Mouse (Mus musculus) heart, embryonic 15.5 days (tissue): ENCODE data around the gene Jchain. TPM values are rescaled to one million over a fixed set of nuclear protein-coding genes. Genes with fewer than 3 reads are reported as not detected.

Experiments used
- ATAC-seq: fragments of 200-750 bp; cut with Nextera tagmentation; replicated peaks from 2 replicates; pipeline ENCODE4 v1.8.0; 2017; ENCODE audit warnings: low read depth, moderate TSS enrichment; ENCODE audit not compliant: insufficient number of reproducible peaks, insufficient read depth, low FRiP score
- H3K27ac ChIP-seq: fragments of 300-500 bp; sonication (generic); 2 replicates; pipeline ENCODE4 v1.5.1; 2015; ENCODE audit warnings: mild to moderate bottlenecking, inconsistent platforms
- H3K27me3 ChIP-seq: fragments of 300-500 bp; sonication (generic); 2 replicates; pipeline ENCODE4 v1.6.1; 2015; ENCODE audit warnings: inconsistent platforms
- H3K36me3 ChIP-seq: fragments of 300-500 bp; sonication (generic); 2 replicates; pipeline ENCODE4 v1.6.1; 2015; ENCODE audit warnings: mild to moderate bottlenecking, inconsistent platforms
- H3K4me1 ChIP-seq: fragments of 300-500 bp; sonication (generic); replicated peaks from 2 replicates; pipeline ENCODE4 v1.6.1; 2015; ENCODE audit warnings: inconsistent platforms
- H3K4me2 ChIP-seq: fragments of 300-500 bp; sonication (generic); 2 replicates; pipeline ENCODE4 v1.6.1; 2015; ENCODE audit warnings: inconsistent platforms, mild to moderate bottlenecking, moderate library complexity
- H3K4me3 ChIP-seq: fragments of 300-500 bp; sonication (generic); 2 replicates; pipeline ENCODE4 v1.5.1; 2015; ENCODE audit warnings: mild to moderate bottlenecking, inconsistent platforms
- H3K9ac ChIP-seq: fragments of 300-500 bp; sonication (generic); 2 replicates; pipeline ENCODE4 v1.6.1; 2015; ENCODE audit warnings: mild to moderate bottlenecking, inconsistent platforms
- H3K9me3 ChIP-seq: fragments of 300-500 bp; sonication (generic); replicated peaks from 2 replicates; pipeline ENCODE4 v1.6.1; 2016; ENCODE audit warnings: inconsistent platforms
- WGBS: fragments of 180-500 bp; shearing (Covaris S2); methylation state at CpG from one replicate; pipeline ENCODE4 v1.1.7; 2015; ENCODE audit warnings: mixed read lengths; 5-methylcytosine and 5-hydroxymethylcytosine counted together
- polyA plus RNA-seq: library from polyadenylated mRNA; unstranded; fragments of >200 nt; fragmentation: Nextera tagmentation; extraction: Ambion mirVana; gene quantifications from 2 replicates; pipeline ENCODE4 v1.2.1, GENCODE M21; 2015

Jchain gene
- 0.09 and 0.13 TPM in 2 replicates for polyA plus RNA-seq

DNA sequence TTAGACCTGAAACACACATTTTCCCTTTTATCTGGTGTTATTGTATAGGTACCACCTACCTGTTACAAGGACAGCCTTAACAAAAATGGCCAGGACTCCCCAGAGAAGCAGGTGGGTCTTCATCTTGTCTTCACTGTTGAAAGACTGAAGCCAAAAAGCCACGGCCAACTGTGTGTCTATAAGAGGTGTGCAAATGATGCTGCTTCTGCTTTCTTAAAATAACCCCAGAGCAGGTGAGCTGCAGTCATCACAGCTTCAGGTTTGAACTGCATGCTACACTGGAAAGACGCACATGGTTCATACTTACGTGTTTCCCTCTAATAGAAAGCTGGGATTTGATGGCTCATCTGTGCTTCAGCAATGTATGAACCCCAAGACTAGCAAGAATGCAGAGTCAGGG is at the start of gene Jchain:
Gene Jchain, minus strand, starts transcription at position 235 of the 400 bp plus-strand sequence.
- peaks cover 2% of the 10 kb centered on the region; the same call in 1 of the 2 replicates for H3K4me1 ChIP-seq
- no peak within 1 kb of the TSS for H3K9ac ChIP-seq
- H3K27ac ChIP-seq = no peak within 1 kb of the TSS
- no peaks in the 10 kb centered on the region for H3K36me3 ChIP-seq
- H3K9me3 ChIP-seq = no peaks in the 10 kb centered on the region
- no peak within 1 kb of the TSS for H3K4me2 ChIP-seq
- 86% methylated on average over 3 of the region's 3 CpGs for WGBS
- no peaks in the 10 kb centered on the region for H3K27me3 ChIP-seq
- ATAC-seq = no peak
- H3K4me3 ChIP-seq = no peak within 1 kb of the TSS

DNA sequence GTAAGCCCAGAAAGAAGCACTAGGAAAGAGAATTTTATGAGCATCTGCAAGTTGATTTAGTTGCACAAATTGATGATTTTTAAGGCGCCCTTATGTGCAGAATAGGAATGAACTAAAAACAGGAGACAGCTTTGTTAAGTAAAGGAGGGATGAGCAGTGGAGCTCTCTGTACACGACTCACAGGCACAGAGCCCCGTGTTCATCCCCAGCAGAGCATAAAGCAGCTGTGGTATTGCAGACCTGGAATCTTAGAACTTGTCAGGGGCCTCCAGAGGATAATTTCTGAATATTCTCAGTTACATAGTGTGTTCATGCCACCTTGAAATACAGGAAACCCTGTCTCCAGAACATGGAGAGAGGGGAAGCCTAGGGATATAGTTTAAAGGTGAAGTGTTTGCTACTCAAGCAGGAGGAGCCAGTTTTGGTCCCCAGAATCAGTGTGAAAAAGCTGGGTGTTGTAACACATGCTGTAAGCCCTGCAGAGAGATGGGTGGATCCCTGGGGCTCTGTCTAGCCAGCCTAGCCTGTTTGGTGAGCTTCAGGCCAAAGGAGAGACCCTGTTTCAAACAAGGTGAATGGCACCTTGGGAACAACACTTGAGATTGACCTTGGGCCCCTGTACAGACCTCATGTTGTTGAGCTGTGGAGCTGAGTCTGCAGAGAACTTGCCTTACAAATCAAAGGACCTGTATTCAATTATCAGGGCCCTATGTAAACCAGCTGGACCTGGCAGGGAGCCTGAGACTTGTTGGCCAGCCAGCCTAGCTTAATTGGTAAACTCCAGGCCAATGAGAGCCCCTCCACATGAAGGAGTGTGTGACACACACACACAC is 48.0 kb upstream of the Jchain start:
- Histone ChIP-seq H3K9me3 (no peaks in the 10 kb centered on the region), H3K36me3 (peaks cover 2% of the 10 kb centered on the region; the same call in 1 of the 2 replicates), H3K4me3 (no peak overlapping the region), H3K4me1 (peaks cover 6% of the 10 kb centered on the region), H3K4me2 (no peak overlapping the region), H3K27me3 (no peaks in the 10 kb centered on the region), H3K9ac (no peak overlapping the region), H3K27ac (0 out of 2 replicates have a peak overlapping the region, but pooled peaks have one; percentile 3)
- ATAC-seq = no peak
- WGBS = 53% methylated on average over 3 of the region's 3 CpGs

DNA sequence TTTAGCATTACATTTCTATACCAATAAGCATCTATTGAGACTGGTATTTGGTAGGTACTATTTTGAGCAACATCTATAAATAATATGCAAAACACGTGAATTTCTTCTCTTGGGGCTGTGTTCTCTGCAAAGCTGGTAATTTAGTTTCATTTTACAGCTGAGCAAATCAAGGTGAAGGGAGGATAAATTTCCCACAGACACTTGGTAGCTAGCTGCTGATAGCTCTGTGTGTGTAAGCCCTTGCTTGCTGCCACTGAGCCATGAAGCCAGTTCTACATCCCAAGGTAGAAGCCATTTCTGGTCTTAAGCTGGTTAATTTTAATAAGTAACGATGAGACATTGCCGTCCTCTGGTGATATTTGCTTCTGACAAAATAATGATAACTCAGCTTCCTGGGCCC is 47.1 kb upstream of the Jchain start:
- 83% methylated on average over 3 of the region's 3 CpGs for WGBS
- ATAC-seq = no peak
- H3K4me2 ChIP-seq = no peak overlapping the region

DNA sequence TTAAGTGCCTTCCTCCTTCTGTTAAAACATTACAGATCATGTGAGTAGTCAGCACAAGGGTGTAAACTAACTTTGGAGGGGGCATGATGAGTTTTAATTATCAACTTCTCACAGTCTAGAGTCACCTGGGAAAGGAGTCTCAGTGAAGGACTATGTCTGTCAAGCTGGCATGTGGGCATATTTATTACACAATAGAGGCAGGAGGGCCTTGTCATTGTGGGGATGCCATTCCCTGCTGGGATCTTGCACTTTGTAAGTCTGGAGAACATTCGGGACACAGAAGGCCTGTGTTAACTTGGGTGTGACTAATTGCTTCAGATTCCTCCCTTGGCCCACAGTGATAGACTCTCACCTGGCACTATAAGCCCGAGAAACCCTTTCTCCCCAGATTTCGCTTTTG is 41.9 kb upstream of the Jchain start:
- no peak overlapping the region for H3K9ac ChIP-seq
- H3K36me3 ChIP-seq = peaks cover 4% of the 10 kb centered on the region; the same call in 1 of the 2 replicates
- H3K27ac ChIP-seq = no peak overlapping the region
- no peak overlapping the region for H3K4me2 ChIP-seq
- ATAC-seq = no peak
- peaks cover 12% of the 10 kb centered on the region for H3K4me1 ChIP-seq
- 79% methylated on average over 3 of the region's 3 CpGs for WGBS
- no peaks in the 10 kb centered on the region for H3K27me3 ChIP-seq
- no peaks in the 10 kb centered on the region for H3K9me3 ChIP-seq
- H3K4me3 ChIP-seq = no peak overlapping the region

More for the DNA sequence above, 47.1 kb upstream of the Jchain start:
- H3K4me1 ChIP-seq = peaks cover 6% of the 10 kb centered on the region
- H3K27me3 ChIP-seq = no peaks in the 10 kb centered on the region
- no peak overlapping the region for H3K27ac ChIP-seq
- H3K9ac ChIP-seq = no peak overlapping the region
- H3K4me3 ChIP-seq = no peak overlapping the region
- no peaks in the 10 kb centered on the region for H3K9me3 ChIP-seq
- peaks cover 4% of the 10 kb centered on the region; the same call in 1 of the 2 replicates for H3K36me3 ChIP-seq

DNA sequence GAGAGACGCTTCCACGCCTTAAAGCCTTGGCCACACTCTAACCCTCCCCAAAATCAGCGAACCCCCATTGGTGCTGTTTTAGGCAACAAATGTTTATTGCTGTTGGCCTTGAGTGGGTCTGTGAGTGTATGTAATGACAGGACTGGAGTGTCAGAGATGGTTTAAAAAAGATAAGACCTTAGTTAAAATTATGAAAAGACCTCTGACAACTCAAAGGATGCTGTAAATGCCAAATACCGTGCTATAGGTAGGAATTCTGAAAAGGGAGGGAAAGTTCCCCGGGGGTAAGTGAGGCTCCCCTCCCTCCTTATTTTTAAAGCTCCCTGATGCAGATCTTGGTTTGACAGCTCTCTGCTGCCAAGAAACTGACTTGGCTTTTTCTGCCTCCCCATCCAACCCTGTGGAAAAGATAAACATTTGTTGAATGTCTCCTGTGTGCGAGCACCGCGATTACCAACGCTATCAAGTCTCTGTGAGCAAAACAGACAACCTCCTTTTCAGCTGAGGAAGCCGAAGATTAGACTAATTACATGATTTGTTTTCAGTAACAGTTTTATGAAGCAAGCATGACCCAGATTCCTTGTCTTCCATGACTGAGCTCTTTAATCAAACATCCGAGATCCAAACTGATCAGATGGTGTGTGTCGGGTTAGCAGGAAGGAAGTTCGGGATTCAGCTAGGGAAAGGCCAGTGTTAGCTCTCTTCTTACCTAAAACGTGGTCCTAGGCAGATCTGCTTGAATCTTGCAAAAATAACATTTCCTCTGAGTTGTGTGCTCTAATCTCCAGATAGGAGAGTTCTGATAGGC is 38.5 kb upstream of the Jchain start:
- ATAC-seq = 0 out of 2 replicates have a peak, but pooled peaks have one; percentile 1
- 4% methylated on average over 14 of the region's 14 CpGs for WGBS
- peak overlapping the region; percentile 97 for H3K27ac ChIP-seq

DNA sequence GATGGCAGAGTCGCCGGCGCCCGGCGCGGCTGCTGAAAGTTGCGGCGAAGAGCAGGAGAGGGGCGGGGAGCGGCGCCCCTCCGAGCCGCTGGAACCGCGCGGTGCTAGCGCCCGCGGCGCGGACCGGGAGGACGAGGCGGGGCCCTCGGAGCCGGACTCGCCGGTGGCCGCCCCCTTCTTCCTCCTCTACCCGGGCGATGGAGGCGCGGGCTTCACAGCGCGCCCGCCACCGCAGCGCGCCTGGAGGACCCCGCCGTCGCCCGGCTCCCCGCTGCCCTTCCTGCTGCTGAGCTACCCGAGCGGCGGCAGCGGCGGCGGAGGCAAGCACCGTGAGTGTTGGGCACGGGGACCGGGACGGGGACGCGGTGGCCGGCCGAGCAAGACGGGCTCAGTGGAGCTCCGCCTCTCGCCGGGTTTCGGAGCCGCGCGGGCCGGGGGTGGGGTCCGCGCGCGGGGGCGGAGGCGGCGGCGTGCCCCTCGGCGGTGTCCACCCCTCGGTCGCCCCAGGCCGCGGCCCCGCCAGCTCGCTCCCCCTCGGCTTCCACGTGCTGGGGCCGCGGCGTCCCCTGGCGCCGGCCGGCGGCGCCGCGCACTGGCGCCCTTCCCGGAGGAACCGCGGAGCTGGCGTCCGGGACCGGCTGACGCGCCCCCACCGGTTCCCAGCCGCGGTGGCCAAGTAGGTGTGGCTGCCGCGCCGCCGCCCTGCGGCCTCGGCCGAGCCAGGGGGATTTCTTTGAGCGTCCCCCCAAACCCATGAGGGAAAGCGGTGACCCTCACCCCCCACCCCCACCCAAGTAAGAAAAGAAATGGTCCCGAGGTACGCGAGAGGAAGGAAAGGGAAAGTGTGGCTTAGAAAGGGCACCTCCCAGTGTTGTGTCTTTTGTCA is 37.7 kb upstream of the Jchain start:
- no peaks in the 10 kb centered on the region for H3K36me3 ChIP-seq
- H3K4me1 ChIP-seq = peaks cover 16% of the 10 kb centered on the region
- H3K9ac ChIP-seq = peak overlapping the region; percentile 89
- H3K4me2 ChIP-seq = peak overlapping the region; percentile 75
- H3K4me3 ChIP-seq = peak overlapping the region; percentile 94
- WGBS = under 1% methylated on average over 117 of the region's 119 CpGs
- no peaks in the 10 kb centered on the region for H3K27me3 ChIP-seq
- ATAC-seq = peak; percentile 73
- peak overlapping the region; percentile 97 for H3K27ac ChIP-seq
- H3K9me3 ChIP-seq = no peaks in the 10 kb centered on the region

More for the DNA sequence above, 38.5 kb upstream of the Jchain start:
- Histone ChIP-seq H3K4me1 (peaks cover 16% of the 10 kb centered on the region), H3K36me3 (peaks cover 4% of the 10 kb centered on the region; the same call in 1 of the 2 replicates), H3K9ac (peak overlapping the region; percentile 89), H3K9me3 (no peaks in the 10 kb centered on the region), H3K27me3 (no peaks in the 10 kb centered on the region), H3K4me2 (peak overlapping the region; percentile 75), H3K4me3 (peak overlapping the region; percentile 94)

DNA sequence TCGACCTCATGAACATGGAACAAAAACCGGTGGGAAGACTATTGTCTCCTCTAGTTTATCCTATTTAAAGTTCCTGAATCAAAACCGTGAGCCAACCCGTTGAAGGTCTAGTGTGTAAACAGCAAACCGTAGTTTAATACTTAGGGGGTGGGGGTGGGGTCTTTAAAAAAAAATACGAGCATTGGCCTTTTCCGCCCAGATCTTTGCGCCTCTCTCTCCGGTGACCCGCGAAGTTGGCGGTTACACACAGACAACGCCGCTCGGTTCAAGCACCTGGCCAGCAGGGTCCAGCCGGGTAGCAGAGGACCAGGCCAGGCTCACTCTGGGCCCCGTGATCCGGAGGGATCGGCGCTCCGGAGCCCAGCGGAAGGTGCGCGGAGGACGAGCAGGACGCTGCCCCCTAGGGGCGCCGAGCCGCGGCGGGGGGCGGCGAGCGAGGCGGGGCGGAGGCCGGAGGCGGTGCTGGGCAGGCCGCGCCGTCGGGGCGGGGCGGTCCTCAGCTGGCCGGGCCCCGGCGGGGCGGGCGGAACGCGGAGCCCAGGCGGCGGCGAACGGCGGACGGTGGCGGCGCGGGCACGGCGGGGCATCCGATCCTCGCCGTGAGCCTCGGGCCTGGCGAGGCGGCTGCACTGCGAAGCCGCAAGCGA is 36.9 kb upstream of the Jchain start, which contains the start of gene Rufy3:
Gene Rufy3, plus strand, starts transcription at position 540 of the 647 bp plus-strand sequence.
- ATAC-seq = peak; percentile 91
- no peaks in the 10 kb centered on the region for H3K9me3 ChIP-seq
- no peaks in the 10 kb centered on the region for H3K36me3 ChIP-seq
- peak within 1 kb of the TSS; percentile 97 for H3K27ac ChIP-seq
- H3K4me3 ChIP-seq = peak within 1 kb of the TSS; percentile 94
- peak within 1 kb of the TSS; percentile 89 for H3K9ac ChIP-seq
- H3K27me3 ChIP-seq = no peaks in the 10 kb centered on the region
- peak within 1 kb of the TSS; percentile 75 for H3K4me2 ChIP-seq
- under 1% methylated on average over 60 of the region's 71 CpGs for WGBS
- peaks cover 16% of the 10 kb centered on the region for H3K4me1 ChIP-seq

DNA sequence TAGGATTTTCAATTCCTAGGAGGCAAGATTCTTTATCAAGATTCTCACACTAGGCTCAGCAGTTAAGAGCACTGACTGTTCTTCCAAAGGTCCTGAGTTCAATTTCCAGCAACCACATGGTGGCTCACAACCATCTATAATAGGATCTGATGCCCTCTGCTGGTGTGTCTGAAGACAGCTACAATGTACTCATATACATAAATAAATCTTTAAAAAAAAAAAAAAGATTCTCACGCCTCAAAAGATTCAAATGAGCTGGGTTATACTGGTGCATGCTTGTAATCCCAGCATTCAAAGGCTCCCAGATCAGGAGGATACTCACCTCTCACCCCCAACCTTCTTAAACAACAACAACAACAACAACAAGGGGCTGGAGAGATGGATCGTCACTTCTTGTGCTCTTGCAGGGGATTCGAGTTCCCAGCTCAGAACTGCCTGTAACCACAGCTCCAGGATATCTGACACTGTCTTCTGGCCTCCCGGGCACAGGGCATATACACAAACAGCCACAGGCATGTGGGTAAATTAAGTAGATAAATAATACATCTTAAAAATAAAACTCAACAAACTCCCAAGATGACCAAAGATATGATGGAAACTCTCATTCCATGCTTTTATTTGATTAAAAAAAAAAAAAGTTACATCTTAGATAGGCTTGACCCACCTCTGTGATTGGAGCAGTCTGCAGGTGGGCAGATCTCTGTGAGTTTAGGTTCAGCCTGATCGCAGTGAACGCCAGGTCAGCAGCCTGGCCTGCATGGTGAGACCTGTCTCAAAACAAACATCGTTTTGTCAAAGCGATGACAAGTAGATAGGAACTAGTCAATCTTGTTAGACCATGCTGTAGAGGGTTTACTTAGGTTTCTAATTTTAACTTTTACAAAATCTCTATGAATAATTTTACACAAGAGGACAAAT is 35.4 kb upstream of the Jchain start:
- H3K27ac ChIP-seq = no peak overlapping the region
- H3K27me3 ChIP-seq = no peaks in the 10 kb centered on the region
- peaks cover 16% of the 10 kb centered on the region for H3K4me1 ChIP-seq
- H3K4me2 ChIP-seq = no peak overlapping the region
- H3K4me3 ChIP-seq = no peak overlapping the region
- WGBS = 63% methylated on average over 8 of the region's 8 CpGs
- H3K36me3 ChIP-seq = no peaks in the 10 kb centered on the region
- no peak for ATAC-seq
- H3K9me3 ChIP-seq = no peaks in the 10 kb centered on the region
- no peak overlapping the region for H3K9ac ChIP-seq

DNA sequence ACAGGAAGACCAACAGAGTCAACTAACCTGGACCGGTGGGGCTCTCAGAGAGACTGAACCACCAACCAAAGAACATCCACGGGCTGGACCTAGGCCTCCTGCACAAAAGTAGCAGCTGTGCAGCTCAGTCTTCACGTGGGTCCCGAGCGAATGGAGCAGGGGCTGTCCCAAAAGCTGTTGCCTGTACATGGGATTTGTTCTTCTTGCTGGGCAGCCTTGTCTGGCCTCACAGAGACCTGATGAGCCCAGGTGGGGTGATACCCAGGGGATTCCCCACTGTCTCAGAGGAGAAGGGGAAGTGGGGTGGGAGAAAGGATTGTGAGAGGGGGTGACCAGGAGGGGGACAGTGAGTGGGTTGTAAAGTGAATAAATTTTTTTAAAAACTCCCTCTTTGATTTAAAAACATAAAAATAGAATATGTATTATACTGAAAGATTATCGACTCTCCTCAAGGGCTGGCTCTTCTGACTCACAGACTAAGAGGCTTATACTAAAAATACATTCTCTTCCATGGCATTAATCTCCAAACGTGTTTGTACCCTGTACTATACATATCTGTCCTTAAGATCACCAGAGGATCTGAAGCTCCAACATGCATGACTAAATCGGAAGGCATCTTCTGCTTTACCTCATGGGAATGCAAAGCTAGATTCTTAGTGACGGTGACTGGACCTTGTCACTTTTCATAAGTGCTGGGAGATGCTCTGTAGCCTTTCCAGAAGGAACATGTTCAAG is 33.6 kb upstream of the Jchain start:
- Histone ChIP-seq H3K36me3 (no peaks in the 10 kb centered on the region), H3K4me3 (no peak overlapping the region), H3K4me2 (no peak overlapping the region), H3K4me1 (peaks cover 13% of the 10 kb centered on the region), H3K27ac (no peak overlapping the region), H3K9ac (no peak overlapping the region), H3K9me3 (no peaks in the 10 kb centered on the region), H3K27me3 (no peaks in the 10 kb centered on the region)
- no peak for ATAC-seq
- 69% methylated on average over 9 of the region's 9 CpGs for WGBS
